Mouse (Mus musculus) heart, postnatal 0 days (tissue): ENCODE results near the gene Fgf22. TPM values are rescaled to one million over a fixed set of nuclear protein-coding genes. Genes with fewer than 3 reads are reported as not detected.

Experiments used
- ATAC-seq: fragments of 200-750 bp; cut with Nextera tagmentation; 2 replicates; pipeline ENCODE4 v1.8.0; 2017; ENCODE audit warnings: low read depth, moderate number of reproducible peaks, moderate library complexity; ENCODE audit not compliant: insufficient read depth
- DNase-seq: peaks from one replicate; pipeline ENCODE4 v3.0.0-alpha.2; 2016; ENCODE audit warnings: low spot score
- H3K27ac ChIP-seq: fragments of 300-500 bp; sonication (generic); 2 replicates; pipeline ENCODE4 v1.5.1; 2014; ENCODE audit warnings: low read depth, mild to moderate bottlenecking
- H3K27me3 ChIP-seq: fragments of 300-500 bp; sonication (generic); 2 replicates; pipeline ENCODE4 v1.6.1; 2014; ENCODE audit warnings: low read length, mixed read lengths; ENCODE audit not compliant: control insufficient read depth, insufficient read depth
- H3K36me3 ChIP-seq: fragments of 300-500 bp; sonication (generic); replicated peaks from 2 replicates; pipeline ENCODE4 v1.6.1; 2014; ENCODE audit warnings: low read length, mixed read lengths; ENCODE audit not compliant: control insufficient read depth, insufficient read depth
- H3K4me1 ChIP-seq: fragments of 300-500 bp; sonication (generic); 2 replicates; pipeline ENCODE4 v1.6.1; 2014; ENCODE audit warnings: antibody characterized with exemption; ENCODE audit not compliant: control insufficient read depth, insufficient read depth
- H3K4me2 ChIP-seq: fragments of 300-500 bp; sonication (generic); 2 replicates; pipeline ENCODE4 v1.6.1; 2014; ENCODE audit warnings: low read depth, mild to moderate bottlenecking, low read length, moderate library complexity
- H3K4me3 ChIP-seq: fragments of 300-500 bp; sonication (generic); 2 replicates; pipeline ENCODE4 v1.5.1; 2014; ENCODE audit warnings: low read depth, low read length
- H3K9ac ChIP-seq: fragments of 300-500 bp; sonication (generic); replicated peaks from 2 replicates; pipeline ENCODE4 v1.6.1; 2014; ENCODE audit warnings: low read depth, low read length, mixed read lengths
- H3K9me3 ChIP-seq: fragments of 300-500 bp; sonication (generic); replicated peaks from 2 replicates; pipeline ENCODE4 v1.6.1; 2016; ENCODE audit warnings: low read length; ENCODE audit not compliant: control insufficient read depth
- CTCF ChIP-seq: IDR thresholded peaks from 2 replicates; pipeline ENCODE4 v1.5.1; 2016; ENCODE audit warnings: antibody characterized with exemption, control low read depth, low read depth
- EP300 ChIP-seq: IDR thresholded peaks from 2 replicates; pipeline ENCODE4 v1.6.1; 2016; ENCODE audit warnings: antibody characterized with exemption, low read depth
- WGBS: fragments of 180-500 bp; shearing (Covaris S2); extraction: QIAGEN DNeasy Blood & Tissue Kit; methylation state at CpG from one replicate; pipeline ENCODE4 v1.1.7; 2014; 5-methylcytosine and 5-hydroxymethylcytosine counted together
- polyA plus RNA-seq: library from polyadenylated mRNA; unstranded; fragments of >200 nt; fragmentation: Nextera tagmentation; extraction: Ambion mirVana; gene quantifications from 2 replicates; pipeline ENCODE4 v1.2.1, GENCODE M21; 2015
- total RNA-seq: library from RNA; depleted of rRNA; stranded (reverse); fragments of >200 nt; gene quantifications from 2 replicates; pipeline ENCODE4 v1.2.3, GENCODE M21; 2014; ENCODE audit warnings: low replicate concordance

Gene Fgf22
- total and polyA plus RNA-seq, 2 experiments from 2014 or later: 0.14 TPM; not detected in 1

- ATAC-seq (no peak), DNase-seq (no peak)
- WGBS: 82% methylated on average over 4 of the region's 4 CpGs
- Histone ChIP-seq H3K27ac (no peak within 1 kb of the TSS), H3K4me3 (no peak within 1 kb of the TSS), H3K4me2 (no peak within 1 kb of the TSS), H3K36me3 (no peaks in the 10 kb centered on the region), H3K9me3 (no peaks in the 10 kb centered on the region), H3K4me1 (peaks cover 4% of the 10 kb centered on the region), H3K27me3 (no peaks in the 10 kb centered on the region), H3K9ac (no peak within 1 kb of the TSS)
- TF ChIP-seq CTCF: no peak
- no peak for TF ChIP-seq EP300
Measured at GRCm38 (mm10) chr10:79790861-79791260, 36.0 kb downstream of the Fgf22 start, which contains the start of gene Prss57. TSS of gene Prss57 (minus strand) at chr10:79790961.

GRCm38 (mm10) chr10:79792339-79793040, 37.6 kb downstream of the Fgf22 start:
- no peaks in the 10 kb centered on the region for H3K36me3 ChIP-seq
- no peak for DNase-seq
- H3K27ac ChIP-seq: no peak overlapping the region
- H3K4me1 ChIP-seq: peaks cover 8% of the 10 kb centered on the region
- H3K9ac ChIP-seq: no peak overlapping the region
- 82% methylated on average over 5 of the region's 5 CpGs for WGBS
- ATAC-seq: no peak
- TF ChIP-seq CTCF (no peak), EP300 (no peak)
- no peaks in the 10 kb centered on the region for H3K27me3 ChIP-seq
- H3K9me3 ChIP-seq: no peaks in the 10 kb centered on the region
- no peak overlapping the region for H3K4me3 ChIP-seq
- no peak overlapping the region for H3K4me2 ChIP-seq

GRCm38 (mm10) chr10:79793051-79793737, 38.3 kb downstream of the Fgf22 start, which contains the start of gene Palm:
TSS of gene Palm (plus strand) at chr10:79793572.
- Histone ChIP-seq H3K4me3 (peak within 1 kb of the TSS; percentile 85), H3K9ac (peak within 1 kb of the TSS; percentile 81), H3K27me3 (no peaks in the 10 kb centered on the region), H3K36me3 (no peaks in the 10 kb centered on the region), H3K27ac (peak within 1 kb of the TSS; percentile 83), H3K9me3 (no peaks in the 10 kb centered on the region), H3K4me1 (peaks cover 8% of the 10 kb centered on the region), H3K4me2 (peak within 1 kb of the TSS; percentile 93)
- TF ChIP-seq EP300 (no peak), CTCF (peak; percentile 66)
- DNase-seq (no peak), ATAC-seq (peak; percentile 59)
- 5% methylated on average over 46 of the region's 51 CpGs for WGBS

GRCm38 (mm10) chr10:79793738-79794490, 39.0 kb downstream of the Fgf22 start:
- no peaks in the 10 kb centered on the region for H3K9me3 ChIP-seq
- H3K27ac ChIP-seq: peak overlapping the region; percentile 83
- H3K9ac ChIP-seq: peak overlapping the region; percentile 81
- peaks cover 8% of the 10 kb centered on the region for H3K4me1 ChIP-seq
- peak; percentile 15; the same call in 1 of the 2 replicates for ATAC-seq
- H3K36me3 ChIP-seq: no peaks in the 10 kb centered on the region
- DNase-seq: no peak
- TF ChIP-seq CTCF: no peak
- TF ChIP-seq EP300: no peak
- no peaks in the 10 kb centered on the region for H3K27me3 ChIP-seq
- H3K4me2 ChIP-seq: peak overlapping the region; percentile 93
- H3K4me3 ChIP-seq: peak overlapping the region; percentile 85
- WGBS: 6% methylated on average over 37 of the region's 38 CpGs

GRCm38 (mm10) chr10:79794491-79794931, 39.6 kb downstream of the Fgf22 start:
- H3K9ac ChIP-seq: peak overlapping the region; percentile 81
- H3K4me3 ChIP-seq: peak overlapping the region; percentile 85
- H3K27ac ChIP-seq: peak overlapping the region; percentile 83
- ATAC-seq (peak; percentile 75), DNase-seq (no peak)
- H3K9me3 ChIP-seq: no peaks in the 10 kb centered on the region
- 18% methylated on average over 10 of the region's 10 CpGs for WGBS
- peaks cover 8% of the 10 kb centered on the region for H3K4me1 ChIP-seq
- H3K36me3 ChIP-seq: no peaks in the 10 kb centered on the region
- TF ChIP-seq CTCF (no peak), EP300 (peak; percentile 63)
- H3K27me3 ChIP-seq: no peaks in the 10 kb centered on the region
- H3K4me2 ChIP-seq: peak overlapping the region; percentile 93
